Mouse (Mus musculus) brown adipose tissue, adult 24 weeks (tissue): ENCODE data around the gene Foxa3. TPM values are rescaled to one million over a fixed set of nuclear protein-coding genes. Genes with fewer than 3 reads are reported as not detected.
A peak's percentile ranks its signal among the peaks of the same experiment; 100 is the strongest.

Source experiments
- H3K27ac ChIP-seq: fragments of 200-500 bp; replicated peaks from 2 replicates; pipeline ENCODE4 v1.5.1; 2012; ENCODE audit warnings: low read depth, mild to moderate bottlenecking, low read length
- H3K4me1 ChIP-seq: fragments of 200-500 bp; 2 replicates; pipeline ENCODE4 v1.6.1; 2012; ENCODE audit warnings: low read length, mixed read lengths; ENCODE audit not compliant: control insufficient read depth, insufficient read depth, insufficient read length
- H3K4me3 ChIP-seq: fragments of 200-500 bp; 2 replicates; pipeline ENCODE4 v1.5.1; 2012; ENCODE audit warnings: low read depth, mild to moderate bottlenecking, low read length, moderate library complexity; ENCODE audit not compliant: insufficient read depth
- polyA plus RNA-seq: library from polyadenylated mRNA; stranded (reverse); fragments of >200 nt; gene quantifications from 2 replicates; pipeline ENCODE4 v1.2.4, GENCODE M21; 2012; ENCODE audit not compliant: missing spikeins, insufficient read depth, insufficient read length

The Foxa3 gene
- polyA plus RNA-seq, 1 experiment: not detected

- Histone ChIP-seq H3K27ac (no peak overlapping the region), H3K4me3 (no peak overlapping the region), H3K4me1 (no peaks in the 10 kb centered on the region)
Measured at GRCm38 (mm10) chr7:19012882-19013281, 10.5 kb downstream of the Foxa3 start.

GRCm38 (mm10) chr7:19012025-19012621 is 11.2 kb downstream of the Foxa3 start:
- Histone ChIP-seq H3K4me1 (no peaks in the 10 kb centered on the region), H3K4me3 (peak overlapping the region; percentile 51), H3K27ac (no peak overlapping the region)

GRCm38 (mm10) chr7:19010581-19010980 is 12.8 kb downstream of the Foxa3 start:
- H3K4me3 ChIP-seq: no peak overlapping the region
- no peak overlapping the region for H3K27ac ChIP-seq
- no peaks in the 10 kb centered on the region for H3K4me1 ChIP-seq

- no peak overlapping the region for H3K4me3 ChIP-seq
- H3K27ac ChIP-seq: no peak overlapping the region
- peaks cover 6% of the 10 kb centered on the region for H3K4me1 ChIP-seq
Measured at GRCm38 (mm10) chr7:19007026-19007977, 16.0 kb downstream of the Foxa3 start.

GRCm38 (mm10) chr7:19006476-19006875 is 16.9 kb downstream of the Foxa3 start:
- Histone ChIP-seq H3K4me3 (no peak overlapping the region), H3K27ac (no peak overlapping the region), H3K4me1 (peaks cover 9% of the 10 kb centered on the region)

GRCm38 (mm10) chr7:19005417-19006121 is 17.8 kb downstream of the Foxa3 start:
- H3K4me1 ChIP-seq: peaks cover 11% of the 10 kb centered on the region
- no peak overlapping the region for H3K27ac ChIP-seq
- H3K4me3 ChIP-seq: peak overlapping the region; percentile 93; the same call in 1 of the 2 replicates

GRCm38 (mm10) chr7:19004631-19005079 is 18.7 kb downstream of the Foxa3 start:
- Histone ChIP-seq H3K4me3 (peak overlapping the region; percentile 93), H3K4me1 (peaks cover 11% of the 10 kb centered on the region), H3K27ac (no peak overlapping the region)

GRCm38 (mm10) chr7:19003902-19004630 is 19.3 kb downstream of the Foxa3 start, which contains the start of gene Irf2bp1:
TSS of gene Irf2bp1 (plus strand) at chr7:19004044.
- H3K27ac ChIP-seq: peak within 1 kb of the TSS; percentile 82
- peak within 1 kb of the TSS; percentile 93 for H3K4me3 ChIP-seq
- peaks cover 11% of the 10 kb centered on the region for H3K4me1 ChIP-seq

- Histone ChIP-seq H3K27ac (peak overlapping the region; percentile 79), H3K4me1 (peaks cover 11% of the 10 kb centered on the region), H3K4me3 (peak overlapping the region; percentile 65)
Measured at GRCm38 (mm10) chr7:19002848-19003498, 20.4 kb downstream of the Foxa3 start.

- H3K4me1 ChIP-seq: peaks cover 11% of the 10 kb centered on the region
- H3K27ac ChIP-seq: peak overlapping the region; percentile 86; the same call in 1 of the 2 replicates
- peak overlapping the region; percentile 65 for H3K4me3 ChIP-seq
Measured at GRCm38 (mm10) chr7:19002115-19002514, 21.2 kb downstream of the Foxa3 start.

- H3K27ac ChIP-seq: peak overlapping the region; percentile 86; the same call in 1 of the 2 replicates
- H3K4me3 ChIP-seq: peak overlapping the region; percentile 59; the same call in 1 of the 2 replicates
- H3K4me1 ChIP-seq: peaks cover 11% of the 10 kb centered on the region
Measured at GRCm38 (mm10) chr7:19001807-19002085, 21.6 kb downstream of the Foxa3 start.

- H3K4me1 ChIP-seq: peaks cover 11% of the 10 kb centered on the region
- peak overlapping the region; percentile 59 for H3K4me3 ChIP-seq
- H3K27ac ChIP-seq: peak overlapping the region; percentile 86
Measured at GRCm38 (mm10) chr7:19001066-19001806, 22.1 kb downstream of the Foxa3 start.

GRCm38 (mm10) chr7:19000421-19000820 is 22.9 kb downstream of the Foxa3 start:
- Histone ChIP-seq H3K4me1 (peaks cover 11% of the 10 kb centered on the region), H3K4me3 (peak overlapping the region; percentile 43), H3K27ac (no peak overlapping the region)
